Mouse (Mus musculus): ENCODE results near the gene Lyrm9.

DNA sequence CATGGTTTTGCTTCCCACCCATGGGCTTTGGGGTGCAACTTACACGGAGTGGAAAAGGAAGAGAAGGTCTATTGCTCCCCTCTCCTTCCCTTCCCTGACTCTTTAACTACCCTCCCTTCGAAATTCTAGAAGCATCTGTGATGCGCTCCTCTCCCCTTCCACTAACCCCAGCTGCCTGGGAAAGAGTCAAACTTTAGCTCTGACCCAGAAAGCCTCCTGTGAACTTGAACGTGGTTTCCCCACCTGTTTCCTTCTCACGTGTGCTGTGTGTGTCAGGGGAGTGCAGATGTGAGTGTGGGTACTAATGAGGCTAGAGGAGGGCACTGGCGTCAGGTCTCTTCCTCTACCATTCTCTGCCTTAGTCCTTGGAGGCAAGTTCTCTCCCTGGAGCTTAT lies 25.5 kb downstream of the Lyrm9 start:
- TF ChIP-seq MAFK (IDR thresholded peaks at IDR 0.05; ENCODE audit: borderline replicate concordance, low read depth, low read length) (no peak), CTCF (IDR thresholded peaks at IDR 0.05 in 2 of 3, conservative IDR thresholded peaks at IDR 0.05 in 1 of 3; ENCODE audit: control insufficient read depth in 1 of 3, insufficient read depth in 1 of 3, low read depth in 2 of 3, low read length in 3 of 3, poor library complexity in 1 of 3, severe bottlenecking in 1 of 3) (no peak), TAL1 (IDR thresholded peaks at IDR 0.05; ENCODE audit: low read length) (no peak), RAD21 (IDR thresholded peaks at IDR 0.05; ENCODE audit: low read depth, low read length) (no peak), USF1 (IDR thresholded peaks at IDR 0.05; ENCODE audit: low read depth, low read length) (no peak)
